Mouse (Mus musculus) cerebral cortex, adult 2 months (tissue): ENCODE results near the gene Tmem186.

Experiments
- WGBS: fragments of 180-500 bp; shearing (Covaris S2); methylation state at CpG from one replicate; pipeline ENCODE4 v1.1.7; 2018; 5-methylcytosine and 5-hydroxymethylcytosine counted together

The Tmem186 gene

GRCm38 (mm10) chr16:8666452-8666851, 28.9 kb upstream of the Tmem186 start:
- 67% methylated on average over 2 of the region's 2 CpGs for WGBS

DNA sequence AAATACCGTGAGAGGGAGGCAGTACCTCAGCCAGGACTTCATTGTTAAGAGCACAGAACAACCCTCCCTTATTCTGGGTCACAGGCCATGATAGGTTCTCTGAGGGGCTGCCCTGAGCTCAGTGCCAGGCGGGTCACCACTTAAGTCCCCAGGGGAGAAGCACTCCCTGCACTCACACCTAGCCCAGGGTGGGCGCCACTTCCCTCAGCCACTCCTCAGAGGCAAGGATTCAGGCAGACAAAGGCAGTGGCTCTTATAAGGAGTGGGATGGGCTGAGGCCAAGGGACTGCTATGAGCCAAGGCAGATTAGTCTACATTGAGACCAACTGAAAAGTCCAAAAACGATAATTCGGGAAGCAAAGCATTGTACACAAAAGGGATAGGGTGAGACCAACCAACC, 27.9 kb upstream of the Tmem186 start:
- WGBS = 77% methylated on average over 5 of the region's 5 CpGs

GRCm38 (mm10) chr16:8663606-8664539, 26.4 kb upstream of the Tmem186 start:
- 71% methylated on average over 24 of the region's 24 CpGs for WGBS

DNA sequence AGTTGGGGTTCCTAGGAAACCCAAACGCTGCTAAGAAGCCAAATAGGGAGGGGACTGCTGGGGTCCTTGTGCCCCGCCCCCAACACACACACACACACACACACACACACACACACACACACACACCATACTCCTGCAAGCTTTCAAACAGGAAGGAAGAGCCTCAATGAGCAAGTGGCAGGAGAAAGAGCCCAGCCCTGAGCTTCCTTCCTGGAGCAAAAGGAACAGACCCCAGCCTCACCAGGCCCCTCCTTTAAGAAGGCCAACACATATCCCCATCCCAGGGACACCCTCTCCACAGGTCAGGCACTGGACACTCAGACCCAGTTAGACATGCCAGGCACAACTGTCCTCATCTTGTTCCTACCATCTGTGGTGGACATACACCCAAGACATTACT, 25.5 kb upstream of the Tmem186 start:
- 54% methylated on average over 2 of the region's 2 CpGs for WGBS

DNA sequence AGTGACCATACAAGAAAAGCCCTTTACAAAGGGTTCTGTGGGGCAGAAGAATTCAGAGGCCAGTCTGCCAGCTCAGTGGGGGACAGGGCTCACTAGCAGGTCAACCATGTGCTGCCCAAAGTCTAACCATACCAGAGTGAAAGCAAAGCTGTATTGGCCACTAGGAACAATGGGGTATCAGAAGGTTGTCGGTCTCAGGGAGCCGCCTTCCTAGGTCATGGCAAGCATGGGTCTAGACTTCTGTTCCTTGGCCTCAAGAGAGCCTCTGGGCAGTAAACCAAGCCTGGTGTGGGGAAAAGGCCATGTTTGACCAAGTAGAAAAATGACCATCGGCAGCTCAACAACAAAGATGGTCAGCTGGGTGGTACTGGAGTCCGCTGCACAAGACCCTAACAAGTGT, 21.3 kb upstream of the Tmem186 start:
- WGBS = 71% methylated on average over 4 of the region's 4 CpGs

DNA sequence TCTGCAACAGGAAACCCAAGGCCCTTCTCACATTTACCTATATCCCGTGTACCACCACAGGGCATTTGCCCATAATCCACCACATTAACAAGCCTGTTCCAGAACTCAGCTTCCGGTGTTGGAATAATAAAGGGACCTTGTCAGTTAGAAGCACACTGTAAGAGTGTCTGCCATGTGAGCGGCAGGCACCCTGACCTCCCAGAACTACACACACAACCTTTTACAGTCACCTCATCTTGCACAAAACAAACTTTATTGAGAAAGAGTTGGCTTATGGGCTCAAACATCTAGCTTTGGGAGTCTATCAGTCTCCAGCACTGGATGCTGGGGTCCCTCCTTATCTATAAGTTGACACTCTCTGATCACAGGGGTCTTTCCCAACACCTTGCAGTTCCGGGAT, 20.8 kb upstream of the Tmem186 start:
- 81% methylated on average over 4 of the region's 4 CpGs for WGBS

DNA sequence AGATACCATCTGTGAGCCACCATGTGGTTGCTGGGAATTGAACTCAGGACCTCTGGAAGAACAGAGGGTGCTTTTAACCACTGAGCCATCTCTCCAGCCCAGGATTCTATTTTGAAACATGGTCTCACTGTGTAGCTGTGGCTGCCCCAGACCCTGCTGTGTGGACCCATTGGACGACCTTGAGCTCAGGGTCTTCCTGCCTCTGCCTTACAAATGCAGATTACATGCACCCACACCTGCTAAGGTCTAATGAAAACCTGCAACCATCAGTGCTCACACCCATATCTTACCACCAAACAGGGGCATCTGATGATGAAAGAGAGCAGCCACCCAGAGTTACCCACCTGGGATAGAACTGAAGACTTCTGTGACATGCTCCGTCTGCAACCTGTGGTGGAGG, 18.7 kb upstream of the Tmem186 start:
- WGBS = 85% methylated on average over 2 of the region's 2 CpGs

GRCm38 (mm10) chr16:8655599-8655998, 18.1 kb upstream of the Tmem186 start:
- 86% methylated on average over 9 of the region's 9 CpGs for WGBS

DNA sequence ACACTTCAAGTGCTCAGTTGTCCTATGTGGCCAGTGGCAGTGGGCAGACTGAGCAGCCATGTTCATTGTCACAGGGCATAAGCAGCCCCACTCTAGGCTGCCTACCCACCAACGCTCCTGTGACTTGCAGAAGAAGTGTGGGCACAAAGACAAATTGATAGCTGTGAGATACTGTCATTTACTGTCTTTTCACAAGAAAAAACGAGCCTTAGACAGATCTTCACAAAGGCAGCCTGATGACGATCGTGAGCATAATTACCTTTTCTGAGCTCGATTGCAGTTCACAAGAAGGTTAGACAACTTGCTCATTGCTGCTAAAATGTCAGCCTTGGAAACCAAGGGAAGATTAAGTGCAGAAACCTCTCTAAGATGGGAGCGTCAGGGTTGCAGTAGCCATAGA, 17.6 kb upstream of the Tmem186 start:
- 73% methylated on average over 6 of the region's 6 CpGs for WGBS

DNA sequence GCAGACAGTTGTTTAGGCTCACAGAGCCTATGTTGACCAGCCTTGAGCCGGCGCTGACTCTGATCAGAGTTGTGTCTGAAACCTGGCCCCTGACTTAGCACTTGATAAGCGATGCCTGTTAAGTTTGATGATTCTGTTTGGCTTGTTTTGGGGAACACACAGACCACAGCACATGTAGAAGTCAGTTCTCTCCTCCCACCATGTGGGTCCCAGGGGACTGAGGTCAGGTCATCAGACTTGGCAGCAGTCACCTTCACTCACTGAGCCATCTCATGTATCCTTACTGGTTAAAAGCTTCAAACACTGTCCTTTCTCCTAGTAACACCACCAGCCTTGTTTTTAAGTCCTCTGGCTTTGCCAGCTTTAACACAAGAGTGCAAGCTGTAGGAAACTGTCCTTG, 12.5 kb upstream of the Tmem186 start:
- WGBS = over 99% methylated on average over 3 of the region's 3 CpGs

DNA sequence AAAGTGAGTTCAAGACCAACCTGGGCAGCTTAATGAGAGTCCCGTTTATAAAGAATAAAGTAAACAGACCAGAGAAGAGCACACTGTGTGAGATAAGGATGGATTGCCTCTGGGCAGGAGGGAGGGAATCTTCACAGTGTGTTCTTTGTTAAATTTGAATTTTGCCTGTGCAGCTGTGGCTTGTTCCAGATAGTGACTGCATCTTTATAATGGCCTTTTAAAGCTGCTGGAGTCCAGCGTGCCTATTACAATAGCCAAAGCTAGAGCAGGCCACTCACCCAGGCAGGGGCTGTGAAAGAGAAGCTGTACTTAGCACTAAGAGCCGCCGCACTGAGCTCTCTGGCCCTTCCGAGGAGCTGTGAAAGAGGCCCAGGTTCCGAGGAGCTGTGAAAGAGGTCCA, 8.0 kb upstream of the Tmem186 start:
- 66% methylated on average over 6 of the region's 6 CpGs for WGBS

- 72% methylated on average over 2 of the region's 2 CpGs for WGBS
These were observed 6.3 kb upstream of the Tmem186 start for GRCm38 (mm10) chr16:8643855-8644254.

DNA sequence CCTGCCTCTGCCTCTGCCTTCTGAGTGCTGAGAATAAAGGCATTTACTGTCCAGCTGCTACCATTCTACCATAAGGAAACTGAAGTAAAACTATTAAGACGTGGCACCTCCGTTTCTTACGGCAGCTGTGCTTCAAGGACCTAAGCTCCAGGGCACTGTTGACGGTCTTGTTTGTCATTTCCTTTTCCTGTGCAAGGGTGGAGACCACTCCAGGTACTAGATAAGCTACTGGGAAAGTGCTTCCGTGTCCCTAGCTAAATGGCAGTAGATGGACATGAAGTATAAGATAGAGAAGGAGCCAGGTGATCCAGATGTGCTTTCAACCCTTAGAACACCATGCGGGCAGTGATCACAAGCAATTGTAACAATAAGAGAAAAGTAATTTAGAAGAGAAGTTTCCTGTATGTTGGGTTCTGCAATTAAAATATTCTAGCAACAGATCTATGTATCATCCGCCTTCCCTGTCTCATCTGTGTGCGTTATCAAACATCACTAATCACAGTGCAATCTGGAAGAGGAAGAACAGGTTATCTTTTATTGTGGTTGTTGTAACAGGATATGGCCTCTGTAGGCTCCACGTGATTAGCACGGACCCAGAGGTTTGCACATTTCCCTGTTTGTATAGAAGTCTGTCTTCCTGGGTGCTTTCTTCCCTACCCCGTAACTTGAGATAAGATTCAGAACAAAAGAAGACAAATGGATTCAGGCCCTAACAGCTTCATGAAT, 2.1 kb upstream of the Tmem186 start:
- WGBS = 84% methylated on average over 11 of the region's 11 CpGs

GRCm38 (mm10) chr16:8638131-8638530, 619 bp upstream of the Tmem186 start:
- 41% methylated on average over 7 of the region's 7 CpGs for WGBS

DNA sequence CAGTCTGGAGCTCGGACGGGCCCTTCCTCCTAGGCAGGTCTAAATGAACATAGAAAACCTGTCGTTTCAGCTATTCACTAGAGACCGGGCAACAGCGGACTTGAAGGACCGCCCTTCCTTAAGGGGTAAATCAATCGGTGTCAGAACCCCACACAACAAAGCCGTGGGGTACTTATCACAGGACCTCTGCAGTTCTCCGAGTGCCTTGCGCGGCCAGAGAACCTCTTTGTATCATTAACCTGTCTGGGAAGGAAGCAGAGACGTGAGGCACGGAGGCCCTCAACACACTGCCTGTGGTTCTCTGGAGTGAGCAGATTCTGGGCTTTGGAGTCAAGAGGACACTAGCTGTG, 670 bp downstream of the Tmem186 start:
- under 1% methylated on average over 13 of the region's 13 CpGs for WGBS

GRCm38 (mm10) chr16:8631428-8631827, 6.1 kb downstream of the Tmem186 start:
- WGBS = 90% methylated on average over 5 of the region's 5 CpGs

DNA sequence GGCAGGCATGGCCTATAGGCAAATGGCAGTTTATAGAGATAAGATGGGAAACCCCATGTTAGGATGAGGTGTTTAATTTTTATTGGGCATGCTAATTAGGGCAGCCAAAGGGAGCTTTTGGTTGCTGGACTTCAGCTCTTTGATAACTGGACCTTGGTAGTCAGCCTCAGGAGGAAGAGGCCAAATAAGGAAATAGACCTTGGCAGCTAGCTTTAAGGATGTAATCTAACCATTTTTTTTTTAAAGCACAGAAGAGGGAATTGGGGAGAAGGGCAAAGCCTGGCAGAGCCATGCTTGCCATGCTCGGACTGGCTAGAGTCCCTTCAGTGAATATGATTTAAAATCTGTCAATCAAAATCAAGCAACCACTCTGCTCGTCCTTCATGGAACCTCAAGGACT, 7.1 kb downstream of the Tmem186 start:
- WGBS = 86% methylated on average over 2 of the region's 2 CpGs

GRCm38 (mm10) chr16:8620315-8621115, 17.0 kb downstream of the Tmem186 start:
- 80% methylated on average over 16 of the region's 16 CpGs for WGBS

- 73% methylated on average over 10 of the region's 10 CpGs for WGBS
These were observed 17.7 kb downstream of the Tmem186 start for GRCm38 (mm10) chr16:8619659-8620314.

- WGBS = 87% methylated on average over 3 of the region's 3 CpGs
These were observed 24.1 kb downstream of the Tmem186 start for GRCm38 (mm10) chr16:8613447-8613846.

GRCm38 (mm10) chr16:8613039-8613438, 24.5 kb downstream of the Tmem186 start:
- WGBS = 84% methylated on average over 4 of the region's 4 CpGs
